Mouse (Mus musculus): ENCODE data around the gene Fam114a2.

Gene Fam114a2

GRCm38 (mm10) chr11:57434153-57434552, 84.3 kb downstream of the Fam114a2 start:
- no peak for DNase-seq (ENCODE audit: low spot score)

All from c-Kit-positive CD71-positive TER-119-positive erythroid progenitor cells, embryonic 14.5 days (primary cell).